Mouse (Mus musculus) small intestine, adult 2 months (tissue): ENCODE results near the gene Mxra7.

Source experiments
- CTCF ChIP-seq: fragments of 200-500 bp; IDR thresholded peaks from 2 replicates; pipeline ENCODE4 v1.5.1; 2012; ENCODE audit warnings: low read depth, mild to moderate bottlenecking, control low read depth, inconsistent platforms, low read length, moderate library complexity, mixed read lengths; ENCODE audit not compliant: insufficient replicate concordance, insufficient read length; ENCODE audit errors: extremely low read depth
- POLR2A ChIP-seq: fragments of 200-500 bp; IDR thresholded peaks from 2 replicates; pipeline ENCODE4 v1.6.1; 2012; ENCODE audit warnings: low read depth, mild to moderate bottlenecking, control low read depth, inconsistent platforms, low read length, moderate library complexity

GRCm38 (mm10) chr11:116810983-116811901 lies 16.6 kb downstream of the Mxra7 start:
- TF ChIP-seq CTCF (no peak), POLR2A (no peak)
